Mouse (Mus musculus) spleen, adult 2 months (tissue): ENCODE results near the gene Auh.

Source experiments
- CTCF ChIP-seq: fragments of 200-500 bp; IDR thresholded peaks from 2 replicates; pipeline ENCODE4 v1.5.1; 2011; ENCODE audit warnings: mild to moderate bottlenecking, inconsistent platforms; ENCODE audit not compliant: insufficient read depth, insufficient read length, insufficient replicate concordance; ENCODE audit errors: extremely low read depth
- POLR2A ChIP-seq: fragments of 200-500 bp; IDR thresholded peaks from 2 replicates; pipeline ENCODE4 v1.6.1; 2011; ENCODE audit warnings: low read depth, low read length, inconsistent platforms

- TF ChIP-seq POLR2A, result no peak
- no peak for TF ChIP-seq CTCF
These were observed 46.6 kb upstream of the Auh start for GRCm38 (mm10) chr13:52976130-52976509.
